Mouse (Mus musculus) lung, adult 2 months (tissue): Measurements from ENCODE around the gene Wfdc6b.

Experiments
- CTCF ChIP-seq: fragments of 200-500 bp; IDR thresholded peaks from 2 replicates; pipeline ENCODE4 v1.5.1; 2011; ENCODE audit warnings: mild to moderate bottlenecking, low read length, control low read depth; ENCODE audit not compliant: insufficient read depth
- POLR2A ChIP-seq: fragments of 200-500 bp; IDR thresholded peaks from 2 replicates; pipeline ENCODE4 v1.6.1; 2011; ENCODE audit warnings: low read depth, mild to moderate bottlenecking, control low read depth, low read length, borderline replicate concordance; ENCODE audit errors: extremely low read depth

- no peak for TF ChIP-seq CTCF
- no peak for TF ChIP-seq POLR2A
Observed at GRCm38 (mm10) chr2:164567460-164567859, 45.9 kb upstream of the Wfdc6b start.
